Mouse (Mus musculus) midbrain, postnatal 0 days (tissue): ENCODE measurements around the gene Xrcc2. TPM values are rescaled to one million over a fixed set of nuclear protein-coding genes. Genes with fewer than 3 reads are reported as not detected.
"Not testable (repeated sequence)": the region's sequence is repeated elsewhere in the genome, so short reads cannot be mapped to it uniquely, and the experiment has no call there.

Source experiments
- ATAC-seq: fragments of 200-750 bp; cut with Nextera tagmentation; 2 replicates; pipeline ENCODE4 v1.8.0; 2017; ENCODE audit warnings: moderate number of reproducible peaks, mild to moderate bottlenecking, moderate TSS enrichment, moderate library complexity; ENCODE audit not compliant: low FRiP score
- DNase-seq: peaks from one replicate; pipeline ENCODE4 v3.0.0-alpha.2; 2015; ENCODE audit warnings: low spot score
- H3K27ac ChIP-seq: fragments of 300-500 bp; sonication (generic); 2 replicates; pipeline ENCODE4 v1.5.1; 2014; ENCODE audit warnings: low read depth, mild to moderate bottlenecking, low read length, mixed read lengths
- H3K27me3 ChIP-seq: fragments of 300-500 bp; sonication (generic); 2 replicates; pipeline ENCODE4 v1.6.1; 2014; ENCODE audit warnings: low read length, control low read depth, mixed read lengths; ENCODE audit not compliant: insufficient read depth
- H3K36me3 ChIP-seq: fragments of 300-500 bp; sonication (generic); 2 replicates; pipeline ENCODE4 v1.6.1; 2014; ENCODE audit warnings: low read length, control low read depth, mixed read lengths; ENCODE audit not compliant: insufficient read depth
- H3K4me1 ChIP-seq: fragments of 300-500 bp; sonication (generic); 2 replicates; pipeline ENCODE4 v1.6.1; 2014; ENCODE audit warnings: mild to moderate bottlenecking, control low read depth, antibody characterized with exemption, low read length, mixed read lengths; ENCODE audit not compliant: insufficient read depth
- H3K4me2 ChIP-seq: fragments of 300-500 bp; sonication (generic); 2 replicates; pipeline ENCODE4 v1.6.1; 2014; ENCODE audit warnings: low read depth, mild to moderate bottlenecking, low read length, mixed read lengths; ENCODE audit not compliant: poor library complexity, severe bottlenecking
- H3K4me3 ChIP-seq: fragments of 300-500 bp; sonication (generic); 2 replicates; pipeline ENCODE4 v1.5.1; 2014; ENCODE audit warnings: low read depth, mild to moderate bottlenecking, low read length, moderate library complexity
- H3K9ac ChIP-seq: fragments of 300-500 bp; sonication (generic); replicated peaks from 2 replicates; pipeline ENCODE4 v1.6.1; 2014; ENCODE audit warnings: mild to moderate bottlenecking, low read length, moderate library complexity, mixed read lengths; ENCODE audit not compliant: poor library complexity, severe bottlenecking
- H3K9me3 ChIP-seq: fragments of 300-500 bp; sonication (generic); 2 replicates; pipeline ENCODE4 v1.6.1; 2016; ENCODE audit warnings: low read length, control low read depth
- CTCF ChIP-seq: IDR thresholded peaks from 2 replicates; pipeline ENCODE4 v1.5.1; 2016; ENCODE audit warnings: antibody characterized with exemption, mild to moderate bottlenecking
- WGBS: fragments of 180-500 bp; shearing (Covaris S2); extraction: QIAGEN DNeasy Blood & Tissue Kit; methylation state at CpG from one replicate; pipeline ENCODE4 v1.1.7; 2014; 5-methylcytosine and 5-hydroxymethylcytosine counted together
- polyA plus RNA-seq: library from polyadenylated mRNA; unstranded; fragments of >200 nt; fragmentation: Nextera tagmentation; extraction: Ambion mirVana; gene quantifications from 2 replicates; pipeline ENCODE4 v1.2.1, GENCODE M21; 2015
- total RNA-seq: library from RNA; depleted of rRNA; stranded (reverse); fragments of >200 nt; gene quantifications from 2 replicates; pipeline ENCODE4 v1.2.3, GENCODE M21; 2014

Gene Xrcc2
- total and polyA plus RNA-seq, 2 experiments from 2014 or later = 4.8 to 7.4 TPM

- no peak overlapping the region for H3K9ac ChIP-seq
- H3K9me3 ChIP-seq = no peaks in the 10 kb centered on the region
- DNase-seq = no peak
- H3K36me3 ChIP-seq = no peaks in the 10 kb centered on the region
- no peak overlapping the region for H3K4me2 ChIP-seq
- TF ChIP-seq CTCF = no peak
- H3K4me1 ChIP-seq = no peaks in the 10 kb centered on the region
- 74% methylated on average over 3 of the region's 3 CpGs for WGBS
- no peak for ATAC-seq
- H3K4me3 ChIP-seq = no peak overlapping the region
- no peak overlapping the region for H3K27ac ChIP-seq
- no peaks in the 10 kb centered on the region for H3K27me3 ChIP-seq
Observed at GRCm38 (mm10) chr5:25748613-25749012, 43.0 kb upstream of the Xrcc2 start.

GRCm38 (mm10) chr5:25747904-25748303, 42.3 kb upstream of the Xrcc2 start:
- no peak for ATAC-seq
- H3K9ac ChIP-seq = no peak overlapping the region
- H3K27ac ChIP-seq = no peak overlapping the region
- H3K4me3 ChIP-seq = no peak overlapping the region
- no peak for TF ChIP-seq CTCF
- DNase-seq = no peak
- no peaks in the 10 kb centered on the region for H3K36me3 ChIP-seq
- H3K4me1 ChIP-seq = no peaks in the 10 kb centered on the region
- no peaks in the 10 kb centered on the region for H3K27me3 ChIP-seq
- no peaks in the 10 kb centered on the region for H3K9me3 ChIP-seq
- H3K4me2 ChIP-seq = no peak overlapping the region

GRCm38 (mm10) chr5:25738902-25739301, 33.3 kb upstream of the Xrcc2 start:
- WGBS = 95% methylated on average over 1 of the region's 1 CpGs
- not testable (repeated sequence) for H3K27ac ChIP-seq, ATAC-seq, DNase-seq, H3K36me3 ChIP-seq, H3K4me1 ChIP-seq, H3K9ac ChIP-seq, H3K9me3 ChIP-seq, H3K4me3 ChIP-seq, H3K4me2 ChIP-seq, H3K27me3 ChIP-seq

- no peak for TF ChIP-seq CTCF
Observed at GRCm38 (mm10) chr5:25738448-25738847, 32.8 kb upstream of the Xrcc2 start.

GRCm38 (mm10) chr5:25735861-25736260, 30.2 kb upstream of the Xrcc2 start:
- H3K36me3 ChIP-seq = no peaks in the 10 kb centered on the region
- WGBS = 77% methylated on average over 2 of the region's 2 CpGs
- no peak for TF ChIP-seq CTCF
- DNase-seq (no peak), ATAC-seq (no peak)
- no peak overlapping the region for H3K4me3 ChIP-seq
- H3K9me3 ChIP-seq = no peaks in the 10 kb centered on the region
- no peak overlapping the region for H3K27ac ChIP-seq
- H3K4me2 ChIP-seq = no peak overlapping the region
- H3K4me1 ChIP-seq = no peaks in the 10 kb centered on the region
- H3K9ac ChIP-seq = no peak overlapping the region
- no peaks in the 10 kb centered on the region for H3K27me3 ChIP-seq

More at GRCm38 (mm10) chr5:25738448-25738847, 32.8 kb upstream of the Xrcc2 start:
- H3K4me3 ChIP-seq = no peak overlapping the region
- H3K27me3 ChIP-seq = no peaks in the 10 kb centered on the region
- no peaks in the 10 kb centered on the region for H3K4me1 ChIP-seq
- no peak overlapping the region for H3K4me2 ChIP-seq
- no peaks in the 10 kb centered on the region for H3K36me3 ChIP-seq
- WGBS = 70% methylated on average over 3 of the region's 3 CpGs
- no peaks in the 10 kb centered on the region for H3K9me3 ChIP-seq
- ATAC-seq (no peak), DNase-seq (no peak)
- H3K9ac ChIP-seq = no peak overlapping the region
- H3K27ac ChIP-seq = no peak overlapping the region

- Histone ChIP-seq H3K27ac (no peak overlapping the region), H3K36me3 (no peaks in the 10 kb centered on the region), H3K4me1 (no peaks in the 10 kb centered on the region), H3K4me2 (no peak overlapping the region), H3K27me3 (no peaks in the 10 kb centered on the region), H3K9ac (no peak overlapping the region), H3K4me3 (no peak overlapping the region), H3K9me3 (no peaks in the 10 kb centered on the region)
- TF ChIP-seq CTCF = peak; percentile 70
- peak; percentile 35 for DNase-seq
- WGBS = 19% methylated on average over 1 of the region's 1 CpGs
- no peak for ATAC-seq
Observed at GRCm38 (mm10) chr5:25734318-25734717, 28.7 kb upstream of the Xrcc2 start.
